Mouse (Mus musculus): ENCODE data around the gene Myo9b.

The Myo9b gene

GRCm38 (mm10) chr8:71366771-71367528 lies 94.4 kb downstream of the Myo9b start, which contains the start of gene Use1:
Use1 (plus strand) TSS chr8:71366848.
- peak; percentile 90 for DNase-seq (ENCODE audit: low read depth, low spot score)

- no peak for DNase-seq (ENCODE audit: low read depth, low spot score)
Observed at GRCm38 (mm10) chr8:71367529-71368176, 95.1 kb downstream of the Myo9b start.

- no peak for DNase-seq (ENCODE audit: low read depth, low spot score)
Observed at GRCm38 (mm10) chr8:71368366-71368765, 95.9 kb downstream of the Myo9b start.

GRCm38 (mm10) chr8:71369040-71369718 lies 96.7 kb downstream of the Myo9b start:
- DNase-seq (ENCODE audit: low read depth, low spot score) = no peak

GRCm38 (mm10) chr8:71370711-71371235 lies 98.3 kb downstream of the Myo9b start:
- DNase-seq (ENCODE audit: low read depth, low spot score) = no peak

GRCm38 (mm10) chr8:71371236-71371848 lies 98.8 kb downstream of the Myo9b start, which contains the start of gene Ocel1:
Ocel1 (plus strand) TSS chr8:71371298.
- peak; percentile 98 for DNase-seq (ENCODE audit: low read depth, low spot score)

GRCm38 (mm10) chr8:71372427-71372826 lies 99.9 kb downstream of the Myo9b start:
- no peak for DNase-seq (ENCODE audit: low read depth, low spot score)

GRCm38 (mm10) chr8:71373000-71373399 lies 100.5 kb downstream of the Myo9b start:
- no peak for DNase-seq (ENCODE audit: low read depth, low spot score)

GRCm38 (mm10) chr8:71374616-71375206 lies 102.2 kb downstream of the Myo9b start:
- no peak for DNase-seq (ENCODE audit: low read depth, low spot score)

GRCm38 (mm10) chr8:71375581-71376422 lies 103.3 kb downstream of the Myo9b start:
- peak; percentile 53 for DNase-seq (ENCODE audit: low read depth, low spot score)

GRCm38 (mm10) chr8:71376423-71377030 lies 104.0 kb downstream of the Myo9b start:
- DNase-seq (ENCODE audit: low read depth, low spot score) = no peak

- no peak for DNase-seq (ENCODE audit: low read depth, low spot score)
Observed at GRCm38 (mm10) chr8:71379008-71379407, 106.5 kb downstream of the Myo9b start.

- no peak for DNase-seq (ENCODE audit: low read depth, low spot score)
Observed at GRCm38 (mm10) chr8:71379512-71380075, 107.1 kb downstream of the Myo9b start.

- DNase-seq (ENCODE audit: low read depth, low spot score) = no peak
Observed at GRCm38 (mm10) chr8:71380178-71381171, 108.0 kb downstream of the Myo9b start.

GRCm38 (mm10) chr8:71381421-71381970 lies 109.0 kb downstream of the Myo9b start, which contains the start of gene Nr2f6:
Nr2f6 (minus strand) TSS chr8:71381960.
- no peak for DNase-seq (ENCODE audit: low read depth, low spot score)

- peak; percentile 74 for DNase-seq (ENCODE audit: low read depth, low spot score)
Observed at GRCm38 (mm10) chr8:71381971-71382961, 109.8 kb downstream of the Myo9b start.

- no peak for DNase-seq (ENCODE audit: low read depth, low spot score)
Observed at GRCm38 (mm10) chr8:71383396-71383795, 110.9 kb downstream of the Myo9b start.
